Mouse (Mus musculus) spleen, postnatal 36 days (tissue): ENCODE measurements around the gene Gpr3.

ENCODE experiments used
- DNase-seq, 2 experiments: peaks; one replicate each; pipeline ENCODE4 v3.0.0; 2022; ENCODE audit warnings: low spot score in 2 of 2, mixed read lengths in 1 of 2

Gpr3 gene

DNA sequence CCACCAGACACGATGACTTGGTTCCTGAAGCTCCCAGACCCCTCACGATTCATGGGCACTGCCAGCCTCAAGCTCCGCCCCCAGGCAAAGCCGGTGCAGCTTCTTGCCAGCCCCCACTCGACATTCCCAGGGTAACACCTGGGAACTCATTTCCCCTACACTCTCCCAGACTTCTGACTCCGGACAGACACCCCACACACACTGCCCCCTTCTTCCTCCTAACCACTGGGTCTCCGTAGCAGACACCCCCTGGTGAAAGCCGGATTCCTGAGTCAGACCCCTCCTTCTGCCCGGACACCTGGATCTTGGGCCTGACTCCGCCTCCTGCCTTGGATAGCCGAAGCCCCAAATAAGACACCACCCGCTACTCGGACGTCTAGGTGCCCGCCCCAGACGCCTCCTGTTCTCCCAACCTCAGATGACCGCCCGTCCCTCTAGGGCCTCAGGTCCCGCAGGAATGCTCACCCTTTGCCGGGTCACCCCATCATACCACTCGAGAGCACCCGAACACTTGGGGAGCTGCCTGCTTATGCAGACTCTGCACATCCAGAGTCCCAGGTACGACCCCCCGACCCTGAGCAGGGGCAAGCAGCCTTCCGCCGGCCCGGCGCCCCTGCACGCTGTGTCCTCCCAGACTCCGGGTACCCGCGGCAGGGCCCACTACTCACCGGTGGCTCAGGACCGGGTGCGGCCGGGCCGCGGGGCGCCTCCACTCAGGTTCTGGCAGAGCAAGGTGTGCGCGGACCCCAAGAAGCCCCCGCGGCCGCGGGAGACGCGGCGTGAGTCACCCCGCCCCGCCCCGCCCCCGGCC is at the start of gene Gpr3, which contains the start of gene Cd164l2:
TSS of gene Gpr3 (minus strand) at position 786 of the 811 bp plus-strand sequence.
TSS of gene Cd164l2 (plus strand) at position 381 of the 811 bp plus-strand sequence.
- no peak for DNase-seq

DNA sequence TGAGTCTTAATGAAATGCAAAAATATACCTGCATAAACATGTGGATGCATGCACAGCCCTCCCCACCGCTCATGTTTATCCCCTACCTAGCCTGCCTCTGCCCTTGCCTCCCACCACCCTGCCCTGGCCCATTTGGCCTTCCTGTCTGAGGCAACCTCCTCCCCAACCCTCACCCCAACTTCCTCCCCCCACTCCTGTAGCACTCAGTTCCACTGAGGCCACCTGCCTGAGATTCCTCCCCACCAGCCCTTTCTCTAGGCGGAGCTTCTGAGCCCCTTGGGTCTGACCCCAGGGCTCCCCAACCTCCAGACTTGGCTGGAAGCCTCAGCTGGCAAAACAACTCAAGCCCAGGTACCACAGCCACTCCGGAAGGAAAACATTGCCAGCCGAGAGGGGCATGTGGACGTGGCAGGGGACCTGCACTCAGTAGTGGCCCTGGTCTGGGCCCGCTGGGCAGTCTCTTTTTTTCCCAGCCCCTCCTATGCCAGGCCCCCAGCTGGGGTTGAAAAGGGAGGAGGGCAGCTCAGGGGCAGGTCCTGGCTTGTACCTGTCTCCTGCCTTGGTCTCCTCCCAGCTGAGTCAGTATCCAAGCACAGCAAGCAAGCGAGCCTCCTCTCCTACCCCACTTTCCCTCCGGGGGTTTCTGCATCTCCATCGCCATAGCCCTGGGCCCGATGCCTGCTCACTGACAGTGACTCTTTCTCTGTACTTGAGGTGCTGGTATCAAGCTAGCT is 49.5 kb upstream of the Gpr3 start:
- DNase-seq: peak; percentile 32 to 34

DNA sequence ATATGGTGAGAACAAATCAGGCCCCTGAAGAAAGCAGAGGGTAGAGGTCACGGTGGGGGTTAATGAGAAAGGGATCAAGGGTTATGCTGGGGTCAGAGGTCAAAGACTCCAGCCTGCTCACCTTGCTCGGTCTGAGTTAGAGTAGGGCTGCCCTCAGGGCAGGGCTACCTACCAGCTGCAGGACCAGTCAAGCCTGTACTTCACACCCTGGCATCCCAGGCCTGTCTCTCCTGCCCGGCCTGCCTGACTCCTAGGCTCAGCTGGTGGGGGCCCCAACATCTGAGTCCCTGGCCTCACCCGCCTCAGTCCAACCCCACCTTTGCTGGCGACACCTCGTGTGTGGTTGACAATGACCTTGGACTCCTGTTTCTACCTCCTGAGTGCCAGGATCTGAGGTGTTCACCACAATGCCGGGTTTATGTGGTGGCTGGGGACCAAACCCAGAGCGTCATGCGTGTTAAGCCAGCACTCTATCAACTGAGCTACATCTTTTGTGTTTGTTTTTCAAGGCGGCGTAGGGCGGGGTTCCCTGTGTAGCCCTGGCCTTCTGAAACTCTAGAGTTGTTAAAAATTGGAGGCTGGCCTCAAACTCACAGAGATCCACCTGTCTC is 45.6 kb upstream of the Gpr3 start:
- DNase-seq: no peak

- no peak for DNase-seq
Measured at GRCm38 (mm10) chr4:133257230-133257629, 44.9 kb upstream of the Gpr3 start.

- no peak for DNase-seq
Measured at GRCm38 (mm10) chr4:133256820-133257219, 44.5 kb upstream of the Gpr3 start.

DNA sequence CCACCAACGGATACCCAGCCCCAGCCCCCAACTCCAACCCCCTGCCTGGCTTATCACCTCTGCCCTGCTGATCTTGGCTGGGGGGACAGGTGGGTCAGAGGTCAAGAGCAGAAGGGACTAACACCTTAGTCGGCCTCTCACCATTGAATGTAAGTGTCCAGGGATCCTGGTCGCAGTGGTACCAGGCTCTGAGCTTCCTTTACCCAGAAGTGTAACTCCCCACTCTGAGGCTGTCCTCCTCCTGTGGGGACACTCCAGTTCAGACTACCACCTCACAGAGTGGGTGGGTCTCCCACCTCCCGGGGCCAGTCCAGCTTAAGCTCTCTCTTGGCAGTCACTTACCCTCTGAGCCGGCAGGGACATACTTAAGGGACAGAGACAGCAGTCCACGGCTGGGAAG is 43.1 kb upstream of the Gpr3 start:
- no peak for DNase-seq

GRCm38 (mm10) chr4:133253412-133253811 is 41.1 kb upstream of the Gpr3 start:
- DNase-seq: no peak

- no peak for DNase-seq
Measured at GRCm38 (mm10) chr4:133252089-133252488, 39.8 kb upstream of the Gpr3 start.

DNA sequence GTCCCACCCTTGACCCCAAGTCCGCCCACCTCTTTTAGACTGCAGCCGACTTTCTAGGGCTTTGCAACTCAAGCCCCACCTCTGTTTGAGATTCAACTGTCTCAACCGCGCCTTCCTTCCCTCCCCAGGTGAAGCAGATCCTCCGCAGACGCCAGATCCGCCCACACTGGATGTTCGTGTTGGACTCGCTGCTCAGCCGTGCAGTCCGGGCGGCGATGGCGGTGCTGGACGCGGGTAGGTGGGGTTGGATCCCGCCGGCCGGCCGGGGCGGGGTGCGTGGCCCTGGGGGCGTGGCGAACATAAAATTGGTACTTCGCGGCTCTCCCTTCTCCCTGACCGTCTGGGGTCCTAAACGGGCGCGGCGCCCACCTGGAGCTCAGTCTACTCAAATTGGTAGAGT is 38.9 kb upstream of the Gpr3 start:
- DNase-seq: no peak

DNA sequence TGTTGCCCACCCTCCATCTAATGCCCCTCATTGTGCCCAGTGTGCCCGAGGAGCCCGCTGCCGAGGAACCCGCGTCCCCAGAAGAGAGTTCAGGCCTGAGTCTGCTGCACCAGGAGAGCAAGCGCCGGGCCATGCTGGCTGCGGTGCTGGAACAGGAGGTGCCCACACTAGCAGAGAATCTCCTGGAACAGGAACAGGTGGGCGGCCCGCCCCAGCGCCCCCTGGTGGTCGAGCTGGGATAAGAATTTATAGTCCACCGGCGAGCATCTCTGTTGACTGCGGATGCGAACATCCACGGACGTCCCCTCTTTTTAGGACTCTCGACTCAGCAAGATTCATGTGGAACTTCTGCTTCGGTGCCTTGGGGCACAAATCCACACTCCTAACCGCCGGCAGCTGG is 38.3 kb upstream of the Gpr3 start:
- DNase-seq: peak; percentile 68 to 73

DNA sequence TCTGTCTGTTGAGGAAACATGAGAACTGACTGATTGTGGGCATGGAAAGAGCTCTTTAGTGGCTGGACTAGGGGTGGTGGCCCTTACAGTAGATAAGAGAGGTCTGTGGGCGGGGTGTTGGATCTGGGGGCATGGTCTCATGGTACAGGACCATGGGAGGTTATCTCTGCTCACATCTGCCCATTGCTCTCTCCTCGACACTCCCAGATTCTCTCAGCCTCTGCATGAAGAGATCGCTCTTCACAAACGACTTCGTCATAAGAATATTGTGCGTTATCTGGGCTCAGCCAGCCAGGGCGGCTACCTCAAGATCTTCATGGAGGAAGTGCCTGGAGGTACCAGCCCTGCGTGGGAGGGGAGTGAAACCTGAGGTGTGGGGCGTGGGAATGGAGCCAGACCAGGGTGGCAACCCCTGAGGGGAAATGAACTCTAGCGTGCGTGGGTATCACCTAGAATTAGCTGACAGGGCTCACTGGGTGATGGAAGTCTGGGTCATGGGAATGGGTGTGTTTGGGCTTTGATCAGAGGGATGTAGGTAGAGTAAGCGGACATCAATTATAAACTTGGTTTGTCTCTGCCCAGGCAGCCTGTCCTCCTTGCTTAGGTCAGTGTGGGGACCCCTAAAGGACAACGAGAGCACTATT is 35.6 kb upstream of the Gpr3 start:
- DNase-seq: peak; percentile 33 to 51

GRCm38 (mm10) chr4:133247072-133247471 is 34.7 kb upstream of the Gpr3 start:
- DNase-seq: no peak

GRCm38 (mm10) chr4:133244289-133244688 is 32.0 kb upstream of the Gpr3 start:
- no peak for DNase-seq

GRCm38 (mm10) chr4:133243538-133243937 is 31.2 kb upstream of the Gpr3 start:
- DNase-seq: no peak

DNA sequence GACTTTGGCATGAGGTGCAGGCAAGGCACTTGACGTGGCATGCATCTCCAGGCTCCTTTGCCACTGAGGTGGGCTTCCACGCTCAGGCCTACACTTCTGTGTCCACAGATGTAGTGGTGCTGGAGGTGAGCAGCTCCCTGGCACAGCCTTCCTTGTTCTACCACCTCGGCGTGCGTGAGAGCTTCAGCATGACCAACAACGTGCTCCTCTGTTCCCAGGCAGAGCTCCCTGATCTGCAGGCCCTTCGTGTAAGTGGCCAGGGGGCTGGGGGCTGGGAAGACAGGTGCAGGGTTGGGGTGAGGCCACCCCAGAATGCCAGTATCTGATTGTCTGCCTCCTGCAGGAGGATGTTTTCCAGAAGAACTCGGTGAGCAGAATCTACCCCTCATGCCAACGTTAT is 30.4 kb upstream of the Gpr3 start:
- DNase-seq: no peak

DNA sequence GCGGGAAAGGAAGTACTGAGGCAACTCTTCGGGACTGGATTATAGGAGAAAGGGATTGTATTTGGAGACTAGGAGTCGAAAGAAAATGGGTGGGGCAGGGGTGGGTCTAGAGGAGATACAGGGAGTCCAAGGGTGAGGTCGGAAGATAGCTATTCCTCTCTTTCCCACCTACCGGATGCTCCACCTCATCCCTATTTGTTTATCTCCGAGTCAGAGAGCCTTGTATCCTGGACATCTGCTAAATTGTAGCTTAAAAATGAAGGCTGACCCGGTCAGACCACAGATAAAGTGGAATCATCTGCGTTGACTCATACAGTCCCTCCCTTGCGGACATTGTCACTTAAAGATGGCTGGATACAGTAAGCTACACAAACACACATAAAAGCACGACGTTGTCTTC is 29.6 kb upstream of the Gpr3 start:
- no peak for DNase-seq

- DNase-seq: peak; percentile 86
Measured at GRCm38 (mm10) chr4:133240934-133241908, 28.9 kb upstream of the Gpr3 start.

DNA sequence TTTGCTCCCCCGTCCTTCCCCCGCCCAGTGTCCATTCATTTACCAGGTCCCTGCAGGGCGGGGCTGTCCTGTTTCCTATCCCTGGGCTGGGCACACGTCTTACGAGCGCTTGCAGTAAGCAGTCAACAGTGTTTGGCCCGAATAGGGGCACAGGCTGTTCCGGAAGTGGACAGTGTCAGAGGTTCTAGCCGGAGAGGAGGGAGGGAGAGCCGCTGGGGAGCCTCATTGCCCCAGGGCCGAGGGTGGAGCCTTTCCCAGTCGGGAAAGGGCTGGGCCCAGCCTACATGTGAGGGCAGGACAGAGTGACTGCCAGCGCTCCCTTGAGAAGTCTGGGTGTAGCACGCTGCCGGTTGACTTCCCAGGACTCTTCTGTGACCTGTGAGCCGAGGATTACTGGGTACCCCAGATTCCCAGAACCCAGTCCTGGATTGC is 28.2 kb upstream of the Gpr3 start, which contains the start of gene Map3k6:
TSS of gene Map3k6 (plus strand) at position 329 of the 432 bp plus-strand sequence.
- DNase-seq: peak; percentile 30 to 48

DNA sequence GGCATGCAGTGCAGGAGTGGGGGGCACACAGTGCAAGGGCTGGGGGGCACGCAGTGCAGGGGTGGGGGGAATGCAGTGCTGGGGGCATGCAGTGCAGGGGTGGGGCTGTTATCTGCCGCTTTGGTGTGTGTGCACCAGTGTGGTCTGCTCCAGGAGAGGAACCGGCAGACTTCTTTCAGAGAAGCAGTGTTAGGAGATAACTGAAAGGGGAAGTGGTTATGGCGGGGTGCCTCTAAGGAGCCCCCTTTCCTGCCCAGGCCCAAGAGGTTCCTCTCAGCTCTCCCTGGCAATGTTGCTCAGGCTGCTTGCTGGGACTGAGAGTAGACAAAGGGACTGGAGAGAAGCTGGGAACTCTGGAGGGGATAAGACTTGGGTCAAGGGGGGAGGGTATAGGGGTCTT is 25.6 kb upstream of the Gpr3 start:
- peak; percentile 74 to 75 for DNase-seq

GRCm38 (mm10) chr4:133235415-133235814 is 23.1 kb upstream of the Gpr3 start:
- no peak for DNase-seq

DNA sequence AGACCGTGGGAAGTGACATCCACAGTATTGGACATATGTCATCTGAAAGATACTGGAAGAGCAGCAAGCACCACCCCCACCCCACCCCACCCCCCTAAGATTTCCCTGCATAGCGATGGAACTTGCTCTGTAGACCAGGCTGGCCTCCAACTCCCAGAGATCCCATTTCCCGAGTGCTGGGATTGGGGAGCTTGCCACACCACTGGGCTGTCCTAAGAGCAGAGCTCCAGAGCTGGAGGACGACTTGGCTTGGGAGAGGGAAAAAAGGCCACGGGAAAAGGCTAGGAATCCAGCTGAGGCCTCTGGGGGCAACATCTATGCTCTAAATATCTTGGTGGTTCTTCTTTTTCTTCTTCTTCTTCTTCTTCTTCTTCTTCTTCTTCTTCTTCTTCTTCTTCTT is 22.4 kb upstream of the Gpr3 start:
- DNase-seq: no peak
